Mouse (Mus musculus) embryo, embryonic 10.5 days (tissue): ENCODE data around the gene Mgam.
A peak's percentile ranks its signal among the peaks of the same experiment; 100 is the strongest.
"Not testable (repeated sequence)": the region's sequence is repeated elsewhere in the genome, so short reads cannot be mapped to it uniquely, and the experiment has no call there.

Source experiments
- DNase-seq: peaks from one replicate; pipeline ENCODE4 v3.0.0-alpha.2; 2015; ENCODE audit warnings: low spot score

The Mgam gene

GRCm38 (mm10) chr6:40628406-40629000 lies at the start of gene Mgam:
TSS of gene Mgam (plus strand) at chr6:40628831.
- DNase-seq, result no peak

GRCm38 (mm10) chr6:40584336-40584735 lies 44.3 kb upstream of the Mgam start:
- no peak for DNase-seq

- no peak for DNase-seq
Measured at GRCm38 (mm10) chr6:40585645-40586044, 43.0 kb upstream of the Mgam start, which contains the start of gene Clec5a. TSS of gene Clec5a (minus strand) at chr6:40585821.

GRCm38 (mm10) chr6:40588346-40588745 lies 40.3 kb upstream of the Mgam start:
- DNase-seq, result no peak

- no peak for DNase-seq
Measured at GRCm38 (mm10) chr6:40594804-40595550, 33.7 kb upstream of the Mgam start.

- not testable (repeated sequence) for DNase-seq
Measured at GRCm38 (mm10) chr6:40598546-40598945, 30.1 kb upstream of the Mgam start.

GRCm38 (mm10) chr6:40607431-40607830 lies 21.2 kb upstream of the Mgam start:
- DNase-seq, result no peak

- no peak for DNase-seq
Measured at GRCm38 (mm10) chr6:40610244-40610643, 18.4 kb upstream of the Mgam start.

- no peak for DNase-seq
Measured at GRCm38 (mm10) chr6:40613260-40613852, 15.3 kb upstream of the Mgam start, which contains the start of gene Tas2r138. TSS of gene Tas2r138 (minus strand) at chr6:40613310.

GRCm38 (mm10) chr6:40617965-40618364 lies 10.7 kb upstream of the Mgam start:
- peak; percentile 85 for DNase-seq

GRCm38 (mm10) chr6:40626111-40626510 lies 2.5 kb upstream of the Mgam start:
- DNase-seq, result no peak

- peak; percentile 4 for DNase-seq
Measured at GRCm38 (mm10) chr6:40634640-40635071, 6.0 kb downstream of the Mgam start.

- no peak for DNase-seq
Measured at GRCm38 (mm10) chr6:40635559-40635958, 6.9 kb downstream of the Mgam start.

- no peak for DNase-seq
Measured at GRCm38 (mm10) chr6:40637755-40638154, 9.1 kb downstream of the Mgam start.

- DNase-seq, result no peak
Measured at GRCm38 (mm10) chr6:40640710-40641538, 12.3 kb downstream of the Mgam start.

GRCm38 (mm10) chr6:40645701-40646100 lies 17.1 kb downstream of the Mgam start:
- no peak for DNase-seq

GRCm38 (mm10) chr6:40650953-40651352 lies 22.3 kb downstream of the Mgam start:
- DNase-seq, result no peak

- DNase-seq, result no peak
Measured at GRCm38 (mm10) chr6:40660930-40661329, 32.3 kb downstream of the Mgam start.

- peak; percentile 89 for DNase-seq
Measured at GRCm38 (mm10) chr6:40689180-40689579, 60.5 kb downstream of the Mgam start.

- DNase-seq, result not testable (repeated sequence)
Measured at GRCm38 (mm10) chr6:40692007-40692406, 63.4 kb downstream of the Mgam start.

GRCm38 (mm10) chr6:40713494-40713893 lies 84.9 kb downstream of the Mgam start:
- not testable (repeated sequence) for DNase-seq

GRCm38 (mm10) chr6:40715705-40716104 lies 87.1 kb downstream of the Mgam start:
- DNase-seq, result no peak
